Comparison of ENCODE assay signal across 23 mouse cellular contexts in the genomic region with DNA sequence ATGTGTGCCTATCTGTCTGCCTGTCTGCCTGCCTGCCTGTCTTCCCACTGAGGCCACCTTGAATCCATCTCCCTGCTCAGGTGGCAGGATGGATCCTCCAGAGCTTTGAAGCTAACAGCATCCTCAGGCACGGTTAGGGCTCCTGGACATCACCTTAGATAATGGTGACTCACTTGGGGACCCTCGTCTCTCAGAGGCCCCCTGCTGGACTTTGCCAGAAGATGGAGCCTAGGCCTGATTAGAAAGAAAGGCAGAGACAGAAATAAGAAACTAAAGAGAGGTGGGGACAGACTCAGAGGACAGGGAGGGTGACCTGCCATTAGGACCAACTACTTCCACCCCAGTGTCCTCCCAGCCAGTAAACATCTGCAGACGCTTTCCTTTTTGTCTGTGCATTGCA.
DNase-seq lines count a peak whose midpoint lies in the region; ATAC-seq and TF ChIP-seq lines count a peak whose summit lies in the region.
"Had no signal": no experiment of that assay in that cellular context is flagged by ENCODE, and none has a peak within 500 bp of the region (broad histone marks: within the 10 kb centered on the region; RNA-seq: fewer than 3 reads in every experiment).

No protein-coding gene starts in this region.

- H3K9me3 ChIP-seq in intestine, postnatal 0 days (ENCODE audit: control insufficient read depth) = no peaks in the 10 kb centered on the region
- H3K9me3 ChIP-seq in intestine, embryonic 15.5 days = no peaks in the 10 kb centered on the region
- H3K9me3 ChIP-seq in kidney, postnatal 0 days (replicated peaks; ENCODE audit: low read length) = no peaks in the 10 kb centered on the region
- no peaks in the 10 kb centered on the region for H3K9me3 ChIP-seq in midbrain, embryonic 11.5 days (ENCODE audit: control insufficient read depth, low read length)
- no peaks in the 10 kb centered on the region for H3K9me3 ChIP-seq in midbrain, embryonic 14.5 days (ENCODE audit: control insufficient read depth, low read length)
- no peaks in the 10 kb centered on the region for H3K9me3 ChIP-seq in limb, embryonic 10.5 days (replicated peaks)
- H3K9me3 ChIP-seq: embryonic facial prominence, embryonic 12.5 days; forebrain, embryonic 15.5 days; heart, embryonic 10.5 days; hindbrain, embryonic 13.5 days had no signal

- peak; percentile 44 for DNase-seq in kidney, postnatal 0 days (ENCODE audit: low spot score)
- no peak for DNase-seq in kidney, postnatal 25 days
- peak; percentile 83 for DNase-seq in midbrain, embryonic 11.5 days (ENCODE audit: low spot score, missing footprints)
- DNase-seq in midbrain, embryonic 14.5 days = no peak
- DNase-seq in limb, embryonic 10.5 days (ENCODE audit: low spot score) = no peak
- DNase-seq in frontal cortex, postnatal 10 days (ENCODE audit: low spot score in 2 of 2) = no peak
- DNase-seq: adrenal gland, postnatal 36 days; cerebellum, adult 11 months; cerebellum, adult 8-10 months; cerebellum, postnatal 14 days; embryo, embryonic 11 days; gastrocnemius, postnatal 10 days; heart, adult 18-20 months; heart, postnatal 10 days; heart, postnatal 4 days had no signal

- no peak overlapping the region for H3K4me3 ChIP-seq in intestine, postnatal 0 days (ENCODE audit: low read depth, low read length)
- no peak overlapping the region for H3K4me3 ChIP-seq in intestine, embryonic 15.5 days (replicated peaks)
- H3K4me3 ChIP-seq in kidney, postnatal 0 days (replicated peaks; ENCODE audit: low read depth, low read length) = no peak overlapping the region
- H3K4me3 ChIP-seq in midbrain, embryonic 11.5 days (ENCODE audit: low read depth, low read length) = no peak overlapping the region
- H3K4me3 ChIP-seq in midbrain, embryonic 14.5 days (replicated peaks; ENCODE audit: low read depth, low read length) = no peak overlapping the region
- no peak overlapping the region for H3K4me3 ChIP-seq in limb, embryonic 10.5 days
- H3K4me3 ChIP-seq: embryonic facial prominence, embryonic 12.5 days; forebrain, embryonic 15.5 days; heart, embryonic 10.5 days; hindbrain, embryonic 13.5 days had no signal

- no peaks in the 10 kb centered on the region for H3K36me3 ChIP-seq in intestine, postnatal 0 days (ENCODE audit: control insufficient read depth, insufficient read depth)
- no peaks in the 10 kb centered on the region for H3K36me3 ChIP-seq in intestine, embryonic 15.5 days
- H3K36me3 ChIP-seq in kidney, postnatal 0 days (ENCODE audit: insufficient read depth, low read length) = no peaks in the 10 kb centered on the region
- H3K36me3 ChIP-seq in midbrain, embryonic 11.5 days (ENCODE audit: control insufficient read depth, insufficient read depth, low read length) = no peaks in the 10 kb centered on the region
- H3K36me3 ChIP-seq in midbrain, embryonic 14.5 days (ENCODE audit: control insufficient read depth, insufficient read depth, low read length) = no peaks in the 10 kb centered on the region
- no peaks in the 10 kb centered on the region for H3K36me3 ChIP-seq in limb, embryonic 10.5 days
- H3K36me3 ChIP-seq: embryonic facial prominence, embryonic 12.5 days; forebrain, embryonic 15.5 days; heart, embryonic 10.5 days; hindbrain, embryonic 13.5 days had no signal

- ATAC-seq in intestine, postnatal 0 days = no peak
- no peak for ATAC-seq in intestine, embryonic 15.5 days
- no peak for ATAC-seq in kidney, postnatal 0 days (replicated peaks; ENCODE audit: low FRiP score, low read depth)
- ATAC-seq in midbrain, embryonic 11.5 days (ENCODE audit: low FRiP score) = no peak
- no peak for ATAC-seq in midbrain, embryonic 14.5 days (ENCODE audit: low FRiP score, low TSS enrichment)
- ATAC-seq: activated CD4-positive, CD25-positive, alpha-beta regulatory T cell, adult 4 months; forebrain, embryonic 15.5 days; Patski had no signal

- 58% methylated on average over 3 of the region's 3 CpGs for WGBS in intestine, postnatal 0 days
- 57% methylated on average over 3 of the region's 3 CpGs for WGBS in intestine, embryonic 15.5 days
- WGBS in kidney, postnatal 0 days = 37% methylated on average over 3 of the region's 3 CpGs
- WGBS in midbrain, embryonic 11.5 days = 56% methylated on average over 3 of the region's 3 CpGs
- WGBS in midbrain, embryonic 14.5 days = 56% methylated on average over 3 of the region's 3 CpGs
- WGBS in limb, embryonic 10.5 days = 39% methylated on average over 3 of the region's 3 CpGs

- H3K27me3 ChIP-seq in intestine, postnatal 0 days (replicated peaks; ENCODE audit: control insufficient read depth, insufficient read depth, low read length) = peaks cover 35% of the 10 kb centered on the region
- H3K27me3 ChIP-seq in intestine, embryonic 15.5 days (replicated peaks) = peaks cover 27% of the 10 kb centered on the region
- H3K27me3 ChIP-seq in kidney, postnatal 0 days (ENCODE audit: insufficient read depth, low read length) = no peaks in the 10 kb centered on the region; the same call in 1 of the 2 replicates
- peaks cover 6% of the 10 kb centered on the region; the same call in 1 of the 2 replicates for H3K27me3 ChIP-seq in midbrain, embryonic 11.5 days (ENCODE audit: control insufficient read depth, insufficient read depth, low read length)
- peaks cover 17% of the 10 kb centered on the region; the same call in 1 of the 2 replicates for H3K27me3 ChIP-seq in midbrain, embryonic 14.5 days (ENCODE audit: control insufficient read depth, insufficient read depth, low read length)
- H3K27me3 ChIP-seq in limb, embryonic 10.5 days (ENCODE audit: low read depth, poor library complexity, severe bottlenecking) = peaks cover 69% of the 10 kb centered on the region

- no peak overlapping the region for H3K4me2 ChIP-seq in intestine, postnatal 0 days (replicated peaks; ENCODE audit: low read depth)
- no peak overlapping the region for H3K4me2 ChIP-seq in intestine, embryonic 15.5 days (replicated peaks)
- no peak overlapping the region for H3K4me2 ChIP-seq in kidney, postnatal 0 days (ENCODE audit: low read length)
- no peak overlapping the region for H3K4me2 ChIP-seq in midbrain, embryonic 11.5 days
- H3K4me2 ChIP-seq in midbrain, embryonic 14.5 days (ENCODE audit: low read length) = no peak overlapping the region
- H3K4me2 ChIP-seq: embryonic facial prominence, embryonic 12.5 days; forebrain, embryonic 15.5 days; hindbrain, embryonic 13.5 days had no signal

- no peak overlapping the region for H3K9ac ChIP-seq in intestine, postnatal 0 days (ENCODE audit: low read depth, low read length)
- H3K9ac ChIP-seq in intestine, embryonic 15.5 days = no peak overlapping the region
- no peak overlapping the region for H3K9ac ChIP-seq in kidney, postnatal 0 days (ENCODE audit: low read depth, low read length)
- H3K9ac ChIP-seq in midbrain, embryonic 11.5 days (ENCODE audit: low read length) = no peak overlapping the region
- H3K9ac ChIP-seq in midbrain, embryonic 14.5 days (replicated peaks; ENCODE audit: low read length) = no peak overlapping the region
- H3K9ac ChIP-seq: embryonic facial prominence, embryonic 12.5 days; forebrain, embryonic 15.5 days had no signal

- TF ChIP-seq CTCF in intestine, postnatal 0 days (IDR thresholded peaks at IDR 0.05; ENCODE audit: low read depth) = peak; percentile 29; the same call in 1 of the 2 replicates
- peak; percentile 57 for TF ChIP-seq CTCF in kidney, postnatal 0 days (IDR thresholded peaks at IDR 0.05; ENCODE audit: low read depth)

- no peak overlapping the region for H3K27ac ChIP-seq in intestine, postnatal 0 days (ENCODE audit: low read depth, low read length)
- no peak overlapping the region for H3K27ac ChIP-seq in intestine, embryonic 15.5 days
- no peak overlapping the region for H3K27ac ChIP-seq in kidney, postnatal 0 days
- H3K27ac ChIP-seq in midbrain, embryonic 11.5 days (ENCODE audit: low read depth, low read length) = no peak overlapping the region
- no peak overlapping the region for H3K27ac ChIP-seq in midbrain, embryonic 14.5 days (replicated peaks; ENCODE audit: low read depth, low read length)
- peak overlapping the region; percentile 60 for H3K27ac ChIP-seq in limb, embryonic 10.5 days
- H3K27ac ChIP-seq: embryonic facial prominence, embryonic 12.5 days; forebrain, embryonic 15.5 days; heart, embryonic 10.5 days; hindbrain, embryonic 13.5 days had no signal

- H3K4me1 ChIP-seq in intestine, postnatal 0 days (replicated peaks; ENCODE audit: control insufficient read depth, insufficient read depth, low read length) = no peaks in the 10 kb centered on the region
- H3K4me1 ChIP-seq in intestine, embryonic 15.5 days (replicated peaks) = peaks cover 3% of the 10 kb centered on the region; the same call in 1 of the 2 replicates
- H3K4me1 ChIP-seq in kidney, postnatal 0 days (replicated peaks; ENCODE audit: insufficient read depth, low read length) = 0 out of 2 replicates have a peak, but pooled peaks cover 4% of the 10 kb centered on the region
- peaks cover 18% of the 10 kb centered on the region for H3K4me1 ChIP-seq in midbrain, embryonic 11.5 days (ENCODE audit: control insufficient read depth, insufficient read depth, low read length)
- H3K4me1 ChIP-seq in midbrain, embryonic 14.5 days (ENCODE audit: control insufficient read depth, insufficient read depth, low read length) = peaks cover 10% of the 10 kb centered on the region; the same call in 1 of the 2 replicates
- peaks cover 76% of the 10 kb centered on the region for H3K4me1 ChIP-seq in limb, embryonic 10.5 days

Comparison
In these comparisons a context has a peak if more than half of its experiments do, and no peak if none do; other contexts are left out.
1. DNase-seq: peak in kidney, postnatal 0 days (single experiment) and midbrain, embryonic 11.5 days (single experiment); none in kidney, postnatal 25 days (0 of 2), midbrain, embryonic 14.5 days (single experiment), limb, embryonic 10.5 days (single experiment) and frontal cortex, postnatal 10 days (0 of 2).